Comparison of ENCODE assay signal across 9 mouse cellular contexts in the genomic region with DNA sequence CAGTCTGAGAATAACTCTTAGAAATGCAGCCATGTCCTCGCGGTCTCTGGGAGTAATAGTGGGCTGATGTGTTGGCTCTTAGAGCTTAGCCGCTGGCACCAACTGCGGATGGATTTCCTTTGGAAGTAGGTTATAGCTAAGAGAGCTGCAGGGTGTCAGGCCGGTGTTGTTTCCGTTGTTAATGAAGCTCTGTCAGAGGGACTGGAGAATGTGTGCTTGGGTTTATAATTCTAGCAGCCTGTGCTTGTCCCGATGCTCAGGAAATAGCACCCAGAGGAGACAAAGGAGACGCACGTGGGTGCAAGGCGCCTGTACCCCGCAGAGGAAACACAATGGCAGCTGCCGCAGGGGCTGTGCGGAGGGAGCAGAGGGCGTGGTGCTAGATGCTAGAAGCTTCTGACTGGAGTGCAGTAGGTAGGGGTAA. TPM values are rescaled to one million over a fixed set of nuclear protein-coding genes. Genes with fewer than 3 reads are reported as not detected.
DNase-seq lines count a peak whose midpoint lies in the region; ATAC-seq lines count a peak whose summit lies in the region.
"Had no signal": no experiment of that assay in that cellular context is flagged by ENCODE, and none has a peak within 500 bp of the region (broad histone marks: within the 10 kb centered on the region; RNA-seq: fewer than 3 reads in every experiment).

No protein-coding gene starts in this region.

- no peaks in the 10 kb centered on the region for H3K27me3 ChIP-seq in kidney, embryonic 15.5 days
- no peaks in the 10 kb centered on the region; the same call in 1 of the 2 replicates for H3K27me3 ChIP-seq in hindbrain, embryonic 10.5 days (ENCODE audit: insufficient read depth, poor library complexity, severe bottlenecking)

- no peaks in the 10 kb centered on the region for H3K9me3 ChIP-seq in kidney, embryonic 15.5 days (replicated peaks)
- peaks cover 3% of the 10 kb centered on the region; the same call in 1 of the 2 replicates for H3K9me3 ChIP-seq in hindbrain, embryonic 10.5 days

- H3K9ac ChIP-seq in kidney, embryonic 15.5 days = no peak overlapping the region

- WGBS in kidney, embryonic 15.5 days = 20% methylated on average over 14 of the region's 14 CpGs
- 15% methylated on average over 14 of the region's 14 CpGs for WGBS in hindbrain, embryonic 10.5 days

- intact Hi-C loops in left cerebral cortex, postnatal 14 days (cut with DNase I) = loop anchor here (5.0 kb wide), 1 partner anchor 47 kb away; no protein-coding TSS in a partner anchor

- no peak for ATAC-seq in kidney, embryonic 15.5 days (replicated peaks; ENCODE audit: low FRiP score)
- ATAC-seq in erythroid progenitor cell, adult 5-6 weeks (replicated peaks; ENCODE audit: low FRiP score, poor library complexity, severe bottlenecking) = no peak
- ATAC-seq in megakaryocyte progenitor cell, adult 5-6 weeks (replicated peaks; ENCODE audit: poor library complexity) = no peak

- peaks cover 12% of the 10 kb centered on the region for H3K4me1 ChIP-seq in kidney, embryonic 15.5 days
- H3K4me1 ChIP-seq in hindbrain, embryonic 10.5 days (replicated peaks) = peaks cover 23% of the 10 kb centered on the region

- DNase-seq in kidney, adult 9 months = no peak
- peak; percentile 41 for DNase-seq in embryo, embryonic 9.5 days (ENCODE audit: extremely low spot score)
- peak; percentile 44 for DNase-seq in hindbrain, embryonic 10.5 days (ENCODE audit: low spot score)
- peak; percentile 78 to 85 for DNase-seq in left cerebral cortex, postnatal 14 days (ENCODE audit: low spot score in 2 of 2)
- peak; percentile 76 for DNase-seq in retina, postnatal 1 day

- H3K4me3 ChIP-seq in kidney, embryonic 15.5 days (replicated peaks) = no peak overlapping the region
- H3K4me3 ChIP-seq in hindbrain, embryonic 10.5 days = peak overlapping the region; percentile 28
- H3K4me3 ChIP-seq: erythroblast, embryonic 14.5 days had no signal

- H3K4me2 ChIP-seq in kidney, embryonic 15.5 days = peak overlapping the region; percentile 45

- no peak overlapping the region for H3K27ac ChIP-seq in kidney, embryonic 15.5 days
- H3K27ac ChIP-seq in hindbrain, embryonic 10.5 days = peak overlapping the region; percentile 78

- H3K36me3 ChIP-seq in kidney, embryonic 15.5 days = no peaks in the 10 kb centered on the region
- H3K36me3 ChIP-seq in hindbrain, embryonic 10.5 days = no peaks in the 10 kb centered on the region

RNA-seq across cellular contexts. Expression of a gene that starts 56.5 kb away (rescaled TPM):
- polyA plus RNA-seq in kidney, embryonic 15.5 days (2015; fragmentation: Nextera tagmentation; extraction: Ambion mirVana) = not detected in 2 replicates
- not detected in 2 replicates for polyA plus RNA-seq in hindbrain, embryonic 10.5 days (2016; fragmentation: Nextera tagmentation; extraction: Ambion mirVana)
- total RNA-seq in left cerebral cortex, postnatal 14 days (2021) = not detected
- total RNA-seq in erythroid progenitor cell, adult 5-6 weeks (2015; ENCODE audit: low replicate concordance) = not detected in 2 replicates
- not detected in 2 replicates for total RNA-seq in erythroid progenitor cell, adult 5-6 weeks (2017; ENCODE audit: low replicate concordance)
- total RNA-seq in megakaryocyte progenitor cell, adult 5-6 weeks (2015) = not detected in 2 replicates
- total RNA-seq in megakaryocyte progenitor cell, adult 5-6 weeks (2017) = not detected in 2 replicates
- polyA plus RNA-seq: erythroblast, embryonic 14.5 days had no signal
